Mouse (Mus musculus) brain, embryonic 14.5 days (tissue): ENCODE measurements around the gene Chchd6.

Experiments
- CTCF ChIP-seq: fragments of 200-500 bp; IDR thresholded peaks from 2 replicates; pipeline ENCODE4 v1.5.1; 2012; ENCODE audit warnings: inconsistent platforms, mild to moderate bottlenecking, moderate library complexity, borderline replicate concordance; ENCODE audit not compliant: insufficient read depth, insufficient read length; ENCODE audit errors: extremely low read depth
- POLR2A ChIP-seq: fragments of 200-500 bp; IDR thresholded peaks from 2 replicates; pipeline ENCODE4 v1.6.1; 2012; ENCODE audit warnings: mild to moderate bottlenecking, inconsistent platforms, borderline replicate concordance; ENCODE audit not compliant: poor library complexity, insufficient read depth, insufficient read length, severe bottlenecking; ENCODE audit errors: extremely low read depth

DNA sequence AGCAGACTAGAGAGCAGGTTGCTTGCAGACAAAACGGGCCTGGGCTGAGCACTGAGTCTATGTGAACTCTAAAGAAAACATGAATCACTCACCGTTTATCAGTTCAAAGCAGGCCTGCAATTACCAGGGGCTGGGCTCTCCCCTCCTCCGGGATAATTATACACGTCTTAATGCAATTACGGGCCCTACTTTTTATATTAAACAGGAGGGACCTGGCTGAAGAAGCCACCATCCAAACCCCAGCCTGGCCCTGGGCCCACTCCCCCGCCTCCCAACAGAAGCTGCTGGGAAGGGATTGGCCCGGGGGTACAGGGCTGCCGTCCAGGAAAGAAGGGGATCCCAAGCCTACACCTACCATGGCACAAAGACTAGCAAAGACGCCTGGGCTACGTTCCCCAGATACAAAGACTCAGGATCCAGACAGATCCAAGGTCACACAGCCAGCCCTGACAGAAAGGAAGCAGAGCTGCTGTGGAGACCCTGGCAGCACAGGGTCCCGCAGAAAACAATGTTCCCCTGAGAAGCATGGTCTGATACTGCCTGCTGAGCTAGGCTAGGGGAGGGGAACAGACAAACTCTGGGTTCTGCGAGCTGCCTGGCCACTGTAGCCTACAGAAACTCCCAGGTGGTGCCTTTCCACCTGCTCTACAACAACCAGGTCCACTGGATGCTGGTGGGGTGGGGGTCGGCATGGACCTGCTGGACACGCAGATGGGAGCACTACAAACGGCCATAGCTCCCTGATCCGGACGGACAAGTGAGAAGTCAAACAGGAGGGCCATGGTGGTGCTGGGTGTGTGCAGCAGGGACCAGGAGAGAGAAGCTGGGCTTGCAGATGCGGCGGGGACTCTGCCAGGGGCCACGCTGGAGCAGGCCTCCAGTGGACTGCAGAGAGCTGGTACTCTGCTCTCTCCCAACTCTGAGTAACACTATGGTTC lies 235.4 kb downstream of the Chchd6 start:
- TF ChIP-seq CTCF: no peak
- no peak for TF ChIP-seq POLR2A
